Mouse (Mus musculus): Measurements from ENCODE around the gene Rabl3.

Rabl3 gene

GRCm38 (mm10) chr16:37539611-37540580, at the start of gene Rabl3, which contains the start of gene Gtf2e1:
Gene Rabl3 (plus strand): TSS chr16:37539885.
Gene Gtf2e1 (minus strand): TSS chr16:37539789.
- peak; percentile 98 to 99 for DNase-seq (ENCODE audit: low spot score in 2 of 2)

- peak; percentile 43 to 66 for DNase-seq (ENCODE audit: low spot score in 2 of 2)
Measured at GRCm38 (mm10) chr16:37495017-37495416, 44.7 kb upstream of the Rabl3 start.

- no peak for DNase-seq (ENCODE audit: low spot score in 2 of 2)
Measured at GRCm38 (mm10) chr16:37498581-37498980, 41.1 kb upstream of the Rabl3 start.

GRCm38 (mm10) chr16:37504517-37504916, 35.2 kb upstream of the Rabl3 start:
- DNase-seq (ENCODE audit: low spot score in 2 of 2): no peak

GRCm38 (mm10) chr16:37506751-37507150, 32.9 kb upstream of the Rabl3 start:
- peak; percentile 44 to 45 for DNase-seq (ENCODE audit: low spot score in 2 of 2)

- no peak for DNase-seq (ENCODE audit: low spot score in 2 of 2)
Measured at GRCm38 (mm10) chr16:37511489-37511888, 28.2 kb upstream of the Rabl3 start.

- no peak for DNase-seq (ENCODE audit: low spot score in 2 of 2)
Measured at GRCm38 (mm10) chr16:37514644-37515043, 25.0 kb upstream of the Rabl3 start.

- no peak for DNase-seq (ENCODE audit: low spot score in 2 of 2)
Measured at GRCm38 (mm10) chr16:37516376-37516993, 23.2 kb upstream of the Rabl3 start.

GRCm38 (mm10) chr16:37517596-37518211, 22.0 kb upstream of the Rabl3 start:
- DNase-seq (ENCODE audit: low spot score in 2 of 2): no peak

- no peak for DNase-seq (ENCODE audit: low spot score in 2 of 2)
Measured at GRCm38 (mm10) chr16:37518662-37519061, 21.0 kb upstream of the Rabl3 start.

GRCm38 (mm10) chr16:37519721-37520120, 20.0 kb upstream of the Rabl3 start:
- DNase-seq (ENCODE audit: low spot score in 2 of 2): no peak

- no peak for DNase-seq (ENCODE audit: low spot score in 2 of 2)
Measured at GRCm38 (mm10) chr16:37520190-37521040, 19.3 kb upstream of the Rabl3 start.

- DNase-seq (ENCODE audit: low spot score in 2 of 2): no peak
Measured at GRCm38 (mm10) chr16:37522100-37522697, 17.5 kb upstream of the Rabl3 start.

- no peak for DNase-seq (ENCODE audit: low spot score in 2 of 2)
Measured at GRCm38 (mm10) chr16:37525121-37525520, 14.6 kb upstream of the Rabl3 start.

- no peak for DNase-seq (ENCODE audit: low spot score in 2 of 2)
Measured at GRCm38 (mm10) chr16:37526688-37527223, 12.9 kb upstream of the Rabl3 start.

GRCm38 (mm10) chr16:37530170-37530569, 9.5 kb upstream of the Rabl3 start:
- no peak for DNase-seq (ENCODE audit: low spot score in 2 of 2)

- DNase-seq (ENCODE audit: low spot score in 2 of 2): peak in 1 of 2 experiments; percentile 63
Measured at GRCm38 (mm10) chr16:37532046-37532445, 7.6 kb upstream of the Rabl3 start.

- DNase-seq (ENCODE audit: low spot score in 2 of 2): no peak
Measured at GRCm38 (mm10) chr16:37533369-37534068, 6.2 kb upstream of the Rabl3 start.

GRCm38 (mm10) chr16:37539240-37539610, 460 bp upstream of the Rabl3 start:
- DNase-seq (ENCODE audit: low spot score in 2 of 2): no peak

- no peak for DNase-seq (ENCODE audit: low spot score in 2 of 2)
Measured at GRCm38 (mm10) chr16:37540776-37541175, 1.1 kb downstream of the Rabl3 start.

Data from frontal cortex, postnatal 36 days (tissue).